17 mouse cellular contexts compared by ENCODE assay signal in genomic region chr12:13255068-13255467, GRCm38 (mm10). TPM values are rescaled to one million over a fixed set of nuclear protein-coding genes. Genes with fewer than 3 reads are reported as not detected.
DNase-seq lines count a peak whose midpoint lies in the region; ATAC-seq and TF ChIP-seq lines count a peak whose summit lies in the region.
"Had no signal": no experiment of that assay in that cellular context is flagged by ENCODE, and none has a peak within 500 bp of the region (broad histone marks: within the 10 kb centered on the region; RNA-seq: fewer than 3 reads in every experiment).

No protein-coding gene starts in this region.

- H3K36me3 ChIP-seq in hindbrain, postnatal 0 days (ENCODE audit: insufficient read depth, low read length), result no peaks in the 10 kb centered on the region
- H3K36me3 ChIP-seq in hindbrain, embryonic 12.5 days, result no peaks in the 10 kb centered on the region
- H3K36me3 ChIP-seq: embryonic facial prominence, embryonic 12.5 days; kidney, embryonic 15.5 days; limb, embryonic 13.5 days; midbrain, embryonic 15.5 days had no signal

- H3K9ac ChIP-seq in hindbrain, postnatal 0 days (replicated peaks; ENCODE audit: low read length), result no peak overlapping the region
- no peak overlapping the region for H3K9ac ChIP-seq in hindbrain, embryonic 12.5 days
- H3K9ac ChIP-seq: embryonic facial prominence, embryonic 12.5 days; hindbrain, embryonic 14.5 days; kidney, embryonic 15.5 days; limb, embryonic 13.5 days; midbrain, embryonic 15.5 days had no signal

- H3K4me1 ChIP-seq in hindbrain, postnatal 0 days (ENCODE audit: insufficient read depth, low read length), result no peaks in the 10 kb centered on the region
- no peaks in the 10 kb centered on the region for H3K4me1 ChIP-seq in hindbrain, embryonic 12.5 days
- H3K4me1 ChIP-seq: embryonic facial prominence, embryonic 12.5 days; limb, embryonic 13.5 days had no signal

- intact Hi-C loops in gastrocnemius, postnatal 36 days (cut with DNase I), result no loop called here

- H3K27me3 ChIP-seq in hindbrain, postnatal 0 days (ENCODE audit: insufficient read depth, low read length), result no peaks in the 10 kb centered on the region
- H3K27me3 ChIP-seq in hindbrain, embryonic 12.5 days, result no peaks in the 10 kb centered on the region
- H3K27me3 ChIP-seq: embryonic facial prominence, embryonic 12.5 days; kidney, embryonic 15.5 days; limb, embryonic 13.5 days; midbrain, embryonic 15.5 days had no signal

- H3K27ac ChIP-seq in hindbrain, postnatal 0 days, result no peak overlapping the region
- H3K27ac ChIP-seq in hindbrain, embryonic 12.5 days, result no peak overlapping the region
- H3K27ac ChIP-seq: embryonic facial prominence, embryonic 12.5 days; hindbrain, embryonic 14.5 days; kidney, embryonic 15.5 days; limb, embryonic 13.5 days; midbrain, embryonic 15.5 days had no signal

- no peak for ATAC-seq in hindbrain, postnatal 0 days
- no peak for ATAC-seq in hindbrain, embryonic 12.5 days (ENCODE audit: low FRiP score)
- ATAC-seq: forebrain, embryonic 14.5 days; midbrain, embryonic 15.5 days had no signal

- H3K4me2 ChIP-seq in hindbrain, postnatal 0 days (ENCODE audit: low read depth, low read length), result no peak overlapping the region
- H3K4me2 ChIP-seq in hindbrain, embryonic 12.5 days (replicated peaks), result no peak overlapping the region
- H3K4me2 ChIP-seq: embryonic facial prominence, embryonic 12.5 days; hindbrain, embryonic 14.5 days; kidney, embryonic 15.5 days; limb, embryonic 13.5 days; midbrain, embryonic 15.5 days had no signal

- WGBS in hindbrain, postnatal 0 days, result 39% methylated on average over 3 of the region's 3 CpGs
- 47% methylated on average over 3 of the region's 3 CpGs for whole genome bisulfite sequencing in hindbrain, embryonic 12.5 days

- no peak overlapping the region for H3K4me3 ChIP-seq in hindbrain, postnatal 0 days (ENCODE audit: low read length)
- no peak overlapping the region for H3K4me3 ChIP-seq in hindbrain, embryonic 12.5 days
- H3K4me3 ChIP-seq: embryonic facial prominence, embryonic 12.5 days; kidney, embryonic 15.5 days; limb, embryonic 13.5 days; midbrain, embryonic 15.5 days had no signal

- TF ChIP-seq CTCF in hindbrain, postnatal 0 days (IDR thresholded peaks at IDR 0.05; ENCODE audit: low read depth), result no peak

- DNase-seq in hindbrain, postnatal 0 days (ENCODE audit: low spot score), result peak; percentile 30
- DNase-seq in 416B (ENCODE audit: low read depth), result peak; percentile 9
- peak; percentile 79 for DNase-seq in brain, adult 2 months (ENCODE audit: low read depth, low spot score)
- DNase-seq in mesoderm, embryonic 11.5 days (ENCODE audit: low read depth, low spot score), result peak; percentile 23
- DNase-seq in spleen, adult 18-20 months, result no peak
- no peak for DNase-seq in gastrocnemius, postnatal 36 days
- DNase-seq in kidney, postnatal 4 days, result no peak
- DNase-seq: cerebellum, postnatal 25 days; gastrocnemius, postnatal 10 days; thymus, postnatal 25 days had no signal

- H3K9me3 ChIP-seq in hindbrain, postnatal 0 days (ENCODE audit: low read length), result no peaks in the 10 kb centered on the region
- H3K9me3 ChIP-seq in hindbrain, embryonic 12.5 days (replicated peaks), result no peaks in the 10 kb centered on the region
- H3K9me3 ChIP-seq: embryonic facial prominence, embryonic 12.5 days; kidney, embryonic 15.5 days; limb, embryonic 13.5 days; midbrain, embryonic 15.5 days had no signal

RNA-seq across cellular contexts. Expression of gene Ddx1, which starts 6.1 kb away (rescaled TPM):
- 29.2 and 29.4 TPM in 2 replicates for total RNA-seq in hindbrain, postnatal 0 days (2014; rRNA removed)
- polyA plus RNA-seq in hindbrain, postnatal 0 days (2015; fragmentation: Nextera tagmentation; extraction: Ambion mirVana), result 120 and 130 TPM in 2 replicates
- 142 TPM in 2 replicates for polyA plus RNA-seq in hindbrain, embryonic 12.5 days (2016; fragmentation: Nextera tagmentation; extraction: Ambion mirVana)
- total RNA-seq in gastrocnemius, postnatal 36 days (2021), result 100 to 1,000 TPM in 1 of 2 experiments, 10 to 100 TPM in 1; 91.7 to 113 TPM

RNA-seq across cellular contexts. Expression of gene Nbas, which starts 13.9 kb away (rescaled TPM):
- 47.8 and 48.1 TPM in 2 replicates for total RNA-seq in hindbrain, postnatal 0 days (2014; rRNA removed)
- polyA plus RNA-seq in hindbrain, postnatal 0 days (2015; fragmentation: Nextera tagmentation; extraction: Ambion mirVana), result 10.5 and 12.1 TPM in 2 replicates
- 18.0 and 19.1 TPM in 2 replicates for polyA plus RNA-seq in hindbrain, embryonic 12.5 days (2016; fragmentation: Nextera tagmentation; extraction: Ambion mirVana)
- total RNA-seq in gastrocnemius, postnatal 36 days (2021), result 10 to 100 TPM; 15.6 to 19.3 TPM

Comparison
In these comparisons a context has a peak if more than half of its experiments do, and no peak if none do; other contexts are left out.
1. DNase-seq: peak in hindbrain, postnatal 0 days (single experiment), 416B (single experiment), brain, adult 2 months (single experiment) and mesoderm, embryonic 11.5 days (single experiment); none in spleen, adult 18-20 months (0 of 2), gastrocnemius, postnatal 36 days (0 of 2) and kidney, postnatal 4 days (0 of 2).